Mouse (Mus musculus): Measurements from ENCODE around the gene Rlim.

- no peak for TF ChIP-seq CTCF (IDR thresholded peaks at IDR 0.05; ENCODE audit: control insufficient read depth, insufficient read depth, insufficient replicate concordance, low read depth, low read length)
- no peak for TF ChIP-seq POLR2A (IDR thresholded peaks at IDR 0.05; ENCODE audit: control insufficient read depth, low read depth, low read length)
Observed at GRCm38 (mm10) chrX:103939701-103940100, 41.4 kb downstream of the Rlim start.

All from testis, adult 2 months (tissue).